Mouse (Mus musculus) liver, embryonic 12.5 days (tissue): ENCODE measurements around the gene Kalrn. TPM values are rescaled to one million over a fixed set of nuclear protein-coding genes. Genes with fewer than 3 reads are reported as not detected.

ENCODE experiments used
- ATAC-seq: fragments of 200-750 bp; cut with Nextera tagmentation; 2 replicates; pipeline ENCODE4 v1.8.0; 2017; ENCODE audit warnings: moderate number of reproducible peaks, mild to moderate bottlenecking, moderate library complexity
- H3K27ac ChIP-seq: fragments of 300-500 bp; sonication (generic); 2 replicates; pipeline ENCODE4 v1.5.1; 2016; ENCODE audit warnings: mild to moderate bottlenecking
- H3K27me3 ChIP-seq: fragments of 300-500 bp; sonication (generic); replicated peaks from 2 replicates; pipeline ENCODE4 v1.6.1; 2016; ENCODE audit warnings: mild to moderate bottlenecking, moderate library complexity
- H3K36me3 ChIP-seq: fragments of 300-500 bp; sonication (generic); 2 replicates; pipeline ENCODE4 v1.6.1; 2016; ENCODE audit warnings: mild to moderate bottlenecking, moderate library complexity
- H3K4me1 ChIP-seq: fragments of 300-500 bp; sonication (generic); 2 replicates; pipeline ENCODE4 v1.6.1; 2016
- H3K4me2 ChIP-seq: fragments of 300-500 bp; sonication (generic); 2 replicates; pipeline ENCODE4 v1.6.1; 2016; ENCODE audit warnings: mild to moderate bottlenecking, moderate library complexity
- H3K4me3 ChIP-seq: fragments of 300-500 bp; sonication (generic); 2 replicates; pipeline ENCODE4 v1.5.1; 2016; ENCODE audit warnings: mild to moderate bottlenecking, moderate library complexity
- H3K9ac ChIP-seq: fragments of 300-500 bp; sonication (generic); 2 replicates; pipeline ENCODE4 v1.6.1; 2016; ENCODE audit warnings: mild to moderate bottlenecking, moderate library complexity
- H3K9me3 ChIP-seq: fragments of 300-500 bp; sonication (generic); replicated peaks from 2 replicates; pipeline ENCODE4 v1.6.1; 2016; ENCODE audit warnings: mild to moderate bottlenecking, moderate library complexity
- WGBS: fragments of 180-500 bp; shearing (Covaris S2); methylation state at CpG from one replicate; pipeline ENCODE4 v1.1.7; 2016; ENCODE audit not compliant: insufficient replicate concordance; 5-methylcytosine and 5-hydroxymethylcytosine counted together
- polyA plus RNA-seq: library from polyadenylated mRNA; unstranded; fragments of >200 nt; fragmentation: Nextera tagmentation; extraction: Ambion mirVana; gene quantifications from 2 replicates; pipeline ENCODE4 v1.2.1, GENCODE M21; 2016

Gene Kalrn
- polyA plus RNA-seq, 1 experiment from 2014 or later, result 18.6 TPM

DNA sequence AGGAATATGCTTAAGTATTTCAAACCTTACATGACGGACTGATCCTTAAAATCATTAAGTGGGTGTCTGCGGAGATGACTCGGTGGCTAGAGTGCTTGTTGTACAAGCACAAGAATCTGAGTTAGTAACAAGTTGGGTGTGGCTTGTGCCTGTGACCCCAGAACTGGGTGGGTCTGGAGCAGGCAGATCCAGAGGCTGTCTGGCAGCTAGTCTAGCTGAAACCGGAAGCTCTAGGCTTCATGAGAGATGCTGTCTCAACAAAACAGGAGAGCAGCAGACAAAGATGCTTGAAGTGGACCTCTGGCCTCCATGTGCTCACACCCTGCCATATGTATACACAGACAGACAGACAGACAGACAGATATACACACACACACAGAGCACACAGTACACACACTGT, 582.6 kb downstream of the Kalrn start:
- H3K36me3 ChIP-seq, result no peaks in the 10 kb centered on the region
- H3K4me1 ChIP-seq, result peaks cover 4% of the 10 kb centered on the region; the same call in 1 of the 2 replicates
- H3K27me3 ChIP-seq, result 0 out of 2 replicates have a peak, but pooled peaks cover 11% of the 10 kb centered on the region
- H3K27ac ChIP-seq, result no peak overlapping the region
- H3K4me2 ChIP-seq, result no peak overlapping the region
- H3K4me3 ChIP-seq, result no peak overlapping the region
- WGBS, result 70% methylated on average over 4 of the region's 4 CpGs
- H3K9ac ChIP-seq, result no peak overlapping the region
- no peaks in the 10 kb centered on the region for H3K9me3 ChIP-seq
- no peak for ATAC-seq

DNA sequence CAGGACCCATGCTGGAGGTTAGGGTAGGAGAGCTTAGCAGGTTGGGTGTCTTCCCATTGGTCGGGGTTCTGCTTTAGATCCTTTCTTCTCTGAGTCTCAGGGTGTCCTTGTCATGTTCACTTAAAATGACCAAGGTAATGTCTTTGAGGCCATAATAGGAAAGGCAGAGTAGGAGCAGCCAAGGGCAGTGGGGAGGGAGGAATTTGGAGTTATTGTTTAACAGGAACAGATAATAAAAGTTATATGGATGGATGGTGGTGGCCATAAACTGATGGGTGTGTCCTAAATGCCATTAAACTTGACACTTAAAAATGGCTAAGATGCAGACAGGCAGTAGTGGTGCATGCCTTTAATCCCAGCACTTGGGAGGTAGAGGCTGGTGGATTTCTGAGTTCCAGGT, 584.2 kb downstream of the Kalrn start:
- Histone ChIP-seq H3K4me3 (no peak overlapping the region), H3K27ac (no peak overlapping the region), H3K9ac (no peak overlapping the region), H3K27me3 (0 out of 2 replicates have a peak, but pooled peaks cover 2% of the 10 kb centered on the region), H3K36me3 (no peaks in the 10 kb centered on the region), H3K4me2 (no peak overlapping the region), H3K4me1 (peaks cover 4% of the 10 kb centered on the region; the same call in 1 of the 2 replicates), H3K9me3 (no peaks in the 10 kb centered on the region)
- no peak for ATAC-seq
- 78% methylated on average over 1 of the region's 1 CpGs for WGBS

DNA sequence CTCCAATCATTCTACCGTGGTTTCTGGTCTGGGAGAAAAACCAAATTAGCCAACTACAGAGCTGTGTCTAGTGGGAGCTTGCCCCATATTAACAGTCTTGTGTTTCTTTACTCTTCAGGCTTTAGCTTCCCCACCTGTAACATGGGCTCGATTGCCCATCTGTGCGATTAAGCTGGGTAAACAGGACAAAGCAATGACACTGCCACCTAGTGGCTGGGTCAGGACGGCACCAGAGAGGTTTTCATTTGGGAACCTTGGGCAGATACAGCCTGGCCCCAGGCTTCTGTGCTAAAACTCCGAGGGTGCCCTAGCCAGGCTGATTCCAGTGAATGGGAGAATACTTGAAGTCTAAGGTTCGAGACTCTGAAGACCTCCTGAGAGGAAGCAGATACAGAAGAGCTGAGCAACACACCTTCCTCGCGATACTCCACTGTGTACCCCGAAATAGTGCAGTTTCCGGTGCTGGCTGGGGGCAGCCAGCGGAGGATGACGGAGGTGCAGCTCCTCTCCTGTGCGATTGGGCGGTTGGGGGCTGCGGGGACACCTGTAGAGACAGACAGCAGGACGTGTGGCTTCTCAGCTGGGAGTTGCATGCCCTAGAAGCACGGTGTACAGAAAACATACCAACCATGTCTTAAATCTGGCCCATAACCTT, 584.8 kb downstream of the Kalrn start:
- no peak overlapping the region for H3K27ac ChIP-seq
- no peak overlapping the region for H3K9ac ChIP-seq
- H3K9me3 ChIP-seq, result no peaks in the 10 kb centered on the region
- H3K27me3 ChIP-seq, result 0 out of 2 replicates have a peak, but pooled peaks cover 3% of the 10 kb centered on the region
- H3K4me3 ChIP-seq, result no peak overlapping the region
- ATAC-seq, result no peak
- no peaks in the 10 kb centered on the region for H3K36me3 ChIP-seq
- WGBS, result 44% methylated on average over 17 of the region's 17 CpGs
- H3K4me2 ChIP-seq, result no peak overlapping the region; the same call in 1 of the 2 replicates
- peaks cover 4% of the 10 kb centered on the region; the same call in 1 of the 2 replicates for H3K4me1 ChIP-seq

DNA sequence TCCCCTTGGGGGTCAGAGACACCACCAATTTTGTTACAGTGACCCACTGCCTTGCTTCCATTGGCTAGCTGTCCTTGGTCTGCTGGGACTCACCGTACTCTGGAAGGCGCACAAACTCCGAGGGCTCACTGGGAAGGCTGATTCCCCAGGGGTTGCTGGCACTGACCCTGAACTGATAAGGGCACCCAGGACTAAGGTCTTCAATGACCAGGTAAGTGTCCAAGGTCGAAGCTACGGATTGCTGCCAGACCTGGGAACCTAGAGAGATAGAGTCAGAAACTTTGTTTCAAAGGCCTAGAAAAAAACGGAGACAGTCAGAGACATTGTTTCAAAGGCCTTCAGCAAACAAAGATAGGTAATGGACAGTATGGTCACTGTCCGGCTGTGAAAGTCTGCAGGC, 586.3 kb downstream of the Kalrn start:
- Histone ChIP-seq H3K4me2 (no peak overlapping the region), H3K36me3 (no peaks in the 10 kb centered on the region), H3K9ac (no peak overlapping the region), H3K27ac (no peak overlapping the region), H3K4me3 (no peak overlapping the region), H3K27me3 (0 out of 2 replicates have a peak, but pooled peaks cover 3% of the 10 kb centered on the region), H3K9me3 (no peaks in the 10 kb centered on the region), H3K4me1 (peaks cover 4% of the 10 kb centered on the region; the same call in 1 of the 2 replicates)
- ATAC-seq, result no peak
- WGBS, result 69% methylated on average over 7 of the region's 7 CpGs

DNA sequence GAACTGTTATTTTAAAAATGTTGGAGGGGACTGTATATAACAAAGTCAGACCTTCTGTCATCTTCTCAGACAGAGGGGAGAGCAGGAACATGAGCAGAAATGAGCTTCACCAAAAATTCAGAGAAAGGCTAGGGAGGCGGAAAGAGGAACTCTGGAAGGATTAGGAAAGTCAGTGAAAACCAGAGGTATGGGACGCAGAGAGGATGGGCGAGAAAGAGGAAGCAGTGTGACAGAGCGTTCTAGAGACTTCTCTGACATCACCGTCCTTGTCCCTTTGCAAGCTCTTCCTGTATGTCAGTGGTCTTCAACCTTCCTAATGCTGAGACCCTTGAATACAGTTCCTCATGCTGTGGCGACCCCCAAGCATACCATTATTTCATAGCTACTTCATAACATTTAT, 588.0 kb downstream of the Kalrn start:
- Histone ChIP-seq H3K4me3 (no peak overlapping the region), H3K27me3 (0 out of 2 replicates have a peak, but pooled peaks cover 3% of the 10 kb centered on the region), H3K9me3 (no peaks in the 10 kb centered on the region), H3K27ac (no peak overlapping the region), H3K9ac (no peak overlapping the region), H3K4me1 (peaks cover 4% of the 10 kb centered on the region; the same call in 1 of the 2 replicates), H3K36me3 (no peaks in the 10 kb centered on the region), H3K4me2 (no peak overlapping the region)
- WGBS, result 35% methylated on average over 6 of the region's 6 CpGs
- no peak for ATAC-seq

DNA sequence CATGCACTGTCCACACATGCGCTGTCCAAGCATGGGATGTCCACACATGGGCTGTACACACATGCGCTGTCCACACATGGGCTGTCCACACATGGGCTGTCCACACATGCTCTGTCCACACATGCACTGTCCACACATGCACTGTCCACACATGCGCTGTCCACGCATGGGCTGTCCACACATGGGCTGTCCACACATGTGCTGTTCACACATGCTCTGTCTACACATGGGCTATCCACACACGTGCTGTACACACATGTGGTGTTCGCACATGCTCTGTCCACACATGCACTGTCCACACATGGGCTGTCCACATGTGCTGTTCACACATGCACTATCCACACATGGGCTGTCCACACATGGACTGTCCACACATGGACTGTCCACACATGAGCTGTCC, 589.6 kb downstream of the Kalrn start:
- Histone ChIP-seq H3K27ac (no peak overlapping the region), H3K36me3 (no peaks in the 10 kb centered on the region), H3K4me2 (no peak overlapping the region), H3K27me3 (0 out of 2 replicates have a peak, but pooled peaks cover 3% of the 10 kb centered on the region), H3K4me3 (no peak overlapping the region), H3K9ac (no peak overlapping the region), H3K9me3 (no peaks in the 10 kb centered on the region), H3K4me1 (peaks cover 4% of the 10 kb centered on the region; the same call in 1 of the 2 replicates)
- ATAC-seq, result no peak
- 90% methylated on average over 6 of the region's 6 CpGs for WGBS

DNA sequence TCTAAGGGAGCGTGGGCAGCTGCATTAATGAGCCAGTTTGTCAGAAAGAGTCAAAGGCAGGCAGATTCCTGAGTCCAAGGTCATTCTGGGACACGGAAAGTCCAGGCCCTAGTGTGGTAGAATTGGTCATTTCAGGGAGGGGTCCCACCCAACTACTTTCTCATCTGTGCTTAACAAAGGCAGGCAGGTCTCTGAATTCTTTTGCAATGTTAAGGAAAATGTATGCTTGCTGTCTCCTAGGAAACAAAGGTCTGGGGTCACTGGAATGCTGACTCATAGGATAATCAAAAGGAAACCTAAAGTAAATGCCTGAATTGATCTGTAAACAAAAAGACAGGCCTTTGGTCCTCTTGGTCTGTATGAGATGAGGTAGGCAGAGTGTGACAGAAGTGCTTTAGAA, 593.5 kb downstream of the Kalrn start:
- Histone ChIP-seq H3K36me3 (no peaks in the 10 kb centered on the region), H3K9me3 (no peaks in the 10 kb centered on the region; the same call in 1 of the 2 replicates), H3K4me3 (no peak overlapping the region), H3K27me3 (0 out of 2 replicates have a peak, but pooled peaks cover 3% of the 10 kb centered on the region), H3K27ac (no peak overlapping the region), H3K9ac (no peak overlapping the region), H3K4me2 (no peak overlapping the region), H3K4me1 (no peaks in the 10 kb centered on the region)
- 60% methylated on average over 2 of the region's 2 CpGs for WGBS
- ATAC-seq, result no peak

DNA sequence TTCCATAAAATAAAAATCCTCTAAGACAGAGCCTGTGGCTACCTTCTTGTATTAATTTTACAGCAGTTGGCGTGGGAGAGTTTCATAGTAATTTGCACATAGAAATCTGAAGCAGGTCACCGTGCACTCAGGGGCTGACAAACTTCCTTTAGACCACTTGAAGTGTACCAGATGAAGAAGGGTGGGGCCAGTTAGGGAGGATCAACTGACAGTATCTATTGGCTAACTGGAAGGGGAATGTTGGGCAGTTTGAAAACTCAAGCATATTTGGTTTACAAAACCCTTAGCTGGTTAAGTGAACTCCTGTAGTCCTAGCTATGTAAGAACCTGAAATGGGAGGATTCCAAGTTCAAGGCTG, 606.1 kb downstream of the Kalrn start:
- WGBS, result 25% methylated on average over 2 of the region's 2 CpGs
- Histone ChIP-seq H3K27ac (peak overlapping the region; percentile 76), H3K4me3 (peak overlapping the region; percentile 87), H3K4me2 (peak overlapping the region; percentile 78), H3K36me3 (peaks cover 17% of the 10 kb centered on the region), H3K27me3 (no peaks in the 10 kb centered on the region), H3K9me3 (no peaks in the 10 kb centered on the region), H3K4me1 (peaks cover 28% of the 10 kb centered on the region), H3K9ac (peak overlapping the region; percentile 84)
- ATAC-seq, result peak; percentile 74

DNA sequence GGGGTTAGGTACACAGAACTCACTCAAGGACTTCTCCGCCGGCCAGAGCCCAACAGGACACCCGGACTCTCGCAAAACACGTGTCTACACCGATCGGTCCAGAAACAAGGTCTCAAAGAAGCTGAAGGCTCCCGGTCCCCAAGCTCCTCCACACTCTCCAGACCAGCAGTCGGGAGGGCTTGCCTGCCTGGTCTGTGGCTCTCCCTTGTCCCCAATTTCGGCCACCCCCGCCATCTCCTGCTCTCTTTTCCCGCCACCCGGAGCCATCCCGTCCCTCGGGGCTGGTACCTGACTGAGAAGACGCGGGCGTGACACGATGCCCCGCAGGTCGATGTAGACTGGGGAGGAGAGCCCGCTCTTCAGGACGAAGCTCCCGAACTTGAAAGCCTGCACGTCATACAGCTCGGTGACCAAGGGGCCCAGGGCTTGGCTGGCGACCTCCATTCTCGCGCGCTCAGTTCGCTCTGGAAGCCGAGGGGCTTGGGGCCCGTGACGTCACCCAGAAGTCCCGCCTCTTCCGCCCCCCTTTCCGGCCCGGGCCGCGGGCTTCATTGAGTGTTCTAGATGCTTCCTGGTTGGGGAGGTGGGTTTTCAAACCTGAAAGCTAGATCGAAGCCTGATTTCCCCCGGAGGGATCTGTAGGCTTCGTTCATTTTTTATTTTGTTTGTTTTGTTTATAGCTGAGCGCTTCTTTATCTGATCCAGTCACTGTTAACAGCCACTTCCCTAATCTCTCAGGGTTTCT, 606.6 kb downstream of the Kalrn start, which contains the start of gene Umps:
Umps (minus strand) TSS at position 501 of the 745 bp plus-strand sequence.
- peak within 1 kb of the TSS; percentile 84 for H3K9ac ChIP-seq
- no peaks in the 10 kb centered on the region for H3K27me3 ChIP-seq
- no peaks in the 10 kb centered on the region for H3K9me3 ChIP-seq
- H3K4me2 ChIP-seq, result peak within 1 kb of the TSS; percentile 78
- ATAC-seq, result peak; percentile 88
- peaks cover 22% of the 10 kb centered on the region for H3K36me3 ChIP-seq
- WGBS, result 1% methylated on average over 44 of the region's 44 CpGs
- H3K4me3 ChIP-seq, result peak within 1 kb of the TSS; percentile 87
- H3K4me1 ChIP-seq, result peaks cover 31% of the 10 kb centered on the region
- H3K27ac ChIP-seq, result peak within 1 kb of the TSS; percentile 76

DNA sequence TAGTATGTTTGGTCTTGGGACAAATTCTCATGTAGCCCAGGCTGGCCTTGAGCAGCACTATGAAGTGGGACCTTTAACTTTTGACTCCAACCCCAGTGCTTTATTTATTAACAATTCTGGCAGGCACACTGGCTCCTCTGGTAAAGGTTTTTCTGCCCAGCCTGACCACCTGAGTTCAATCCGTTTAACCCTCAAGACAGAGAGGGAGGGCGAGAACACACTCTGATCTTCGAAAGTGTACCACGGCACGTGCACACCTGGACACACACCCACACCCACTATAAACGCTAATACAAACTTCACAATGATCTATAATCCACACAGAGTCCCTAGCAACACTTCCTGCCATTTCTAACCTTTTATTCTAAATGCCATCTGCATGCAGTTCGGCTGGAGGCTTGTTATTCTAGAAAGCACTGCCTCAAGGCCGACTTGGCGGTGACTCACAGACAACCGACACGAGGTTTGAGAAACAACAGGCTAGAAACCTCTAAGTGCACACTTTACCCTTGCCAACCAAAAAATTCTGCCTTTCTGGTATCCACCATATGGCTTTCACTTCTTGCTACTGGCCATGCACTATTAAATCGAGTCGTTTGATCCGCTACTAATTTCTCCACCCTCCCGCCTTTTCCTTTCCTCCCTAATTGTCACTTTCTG, 607.3 kb downstream of the Kalrn start:
- Histone ChIP-seq H3K4me2 (peak overlapping the region; percentile 78), H3K36me3 (peaks cover 29% of the 10 kb centered on the region), H3K27ac (peak overlapping the region; percentile 76), H3K4me1 (peaks cover 38% of the 10 kb centered on the region), H3K27me3 (no peaks in the 10 kb centered on the region), H3K9me3 (no peaks in the 10 kb centered on the region), H3K9ac (peak overlapping the region; percentile 84), H3K4me3 (peak overlapping the region; percentile 87)
- WGBS, result 7% methylated on average over 15 of the region's 15 CpGs
- ATAC-seq, result peak; percentile 11; the same call in 1 of the 2 replicates

DNA sequence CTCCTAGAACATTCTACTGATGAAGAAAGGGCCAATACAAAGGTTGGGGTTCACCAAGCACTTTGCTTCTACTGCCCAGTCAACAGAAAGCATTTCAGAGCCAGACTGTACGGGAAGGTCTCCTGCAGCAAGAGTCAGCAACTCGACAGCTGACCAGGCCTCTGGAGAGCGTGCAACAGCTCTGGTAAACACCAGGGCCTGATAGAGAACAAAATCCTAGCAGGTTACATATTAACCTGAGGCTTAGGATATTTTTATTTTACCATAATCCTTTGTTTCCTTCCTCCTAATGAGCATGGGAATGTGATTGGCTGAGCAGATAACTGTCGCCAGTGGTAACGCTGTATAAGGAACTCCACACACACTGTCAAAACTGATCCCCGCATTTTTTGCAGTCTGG, 609.8 kb downstream of the Kalrn start:
- Histone ChIP-seq H3K36me3 (peaks cover 54% of the 10 kb centered on the region), H3K4me1 (peaks cover 43% of the 10 kb centered on the region), H3K9ac (no peak overlapping the region), H3K27ac (no peak overlapping the region), H3K4me2 (no peak overlapping the region), H3K27me3 (no peaks in the 10 kb centered on the region), H3K4me3 (no peak overlapping the region), H3K9me3 (no peaks in the 10 kb centered on the region)
- no peak for ATAC-seq
- WGBS, result 80% methylated on average over 6 of the region's 6 CpGs

DNA sequence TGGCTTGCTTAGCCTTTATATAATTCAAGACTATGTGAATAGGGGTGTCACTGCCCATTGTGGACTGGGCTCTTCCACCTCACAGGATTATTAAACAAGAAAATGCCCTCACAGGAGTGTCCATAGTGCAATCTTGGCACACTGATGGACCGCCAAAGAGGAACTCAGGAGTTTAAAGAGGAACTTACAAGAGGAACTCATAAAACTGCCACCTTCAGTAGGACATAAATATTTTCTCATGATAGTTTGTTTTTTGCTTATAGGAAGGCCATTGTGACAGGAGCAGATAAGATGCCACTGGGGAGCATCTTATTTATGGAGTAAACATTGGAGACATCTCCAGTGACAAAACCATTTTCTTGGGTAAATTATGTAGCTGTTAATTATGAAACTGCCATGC, 618.5 kb downstream of the Kalrn start:
- Histone ChIP-seq H3K27ac (no peak overlapping the region), H3K27me3 (no peaks in the 10 kb centered on the region), H3K36me3 (peaks cover 75% of the 10 kb centered on the region), H3K9me3 (no peaks in the 10 kb centered on the region), H3K4me2 (no peak overlapping the region), H3K4me3 (no peak overlapping the region), H3K4me1 (no peaks in the 10 kb centered on the region), H3K9ac (no peak overlapping the region)
- ATAC-seq, result no peak
- 52% methylated on average over 1 of the region's 1 CpGs for WGBS
